Mouse (Mus musculus) cortical plate, adult 2 months (tissue): ENCODE measurements around the gene Setd3.

Experiments used
- CTCF ChIP-seq: fragments of 200-500 bp; IDR thresholded peaks from 2 replicates; pipeline ENCODE4 v1.5.1; 2011; ENCODE audit warnings: mild to moderate bottlenecking, control low read depth, low read length; ENCODE audit not compliant: insufficient read depth; ENCODE audit errors: extremely low read depth
- POLR2A ChIP-seq: fragments of 200-500 bp; IDR thresholded peaks from 2 replicates; pipeline ENCODE4 v1.6.1; 2011; ENCODE audit warnings: mild to moderate bottlenecking, low read length, control low read depth; ENCODE audit not compliant: insufficient read depth; ENCODE audit errors: extremely low read depth

GRCm38 (mm10) chr12:108152743-108153142 lies 26.4 kb downstream of the Setd3 start:
- peak; percentile 13; the same call in 1 of the 2 replicates for TF ChIP-seq CTCF
- TF ChIP-seq POLR2A = no peak
